Mouse (Mus musculus) midbrain, embryonic 14.5 days (tissue): ENCODE measurements around the gene Pdgfd. TPM values are rescaled to one million over a fixed set of nuclear protein-coding genes. Genes with fewer than 3 reads are reported as not detected.

Experiments used
- ATAC-seq: fragments of 200-750 bp; cut with Nextera tagmentation; 2 replicates; pipeline ENCODE4 v1.8.0; 2017; ENCODE audit warnings: moderate number of reproducible peaks, moderate library complexity; ENCODE audit not compliant: low FRiP score, low TSS enrichment
- DNase-seq: peaks from one replicate; pipeline ENCODE4 v3.0.0-alpha.2; 2015
- H3K27ac ChIP-seq: fragments of 300-500 bp; sonication (generic); replicated peaks from 2 replicates; pipeline ENCODE4 v1.5.1; 2014; ENCODE audit warnings: mild to moderate bottlenecking, low read depth, low read length, moderate library complexity
- H3K27me3 ChIP-seq: fragments of 300-500 bp; sonication (generic); 2 replicates; pipeline ENCODE4 v1.6.1; 2014; ENCODE audit warnings: low read length, control low read depth, mixed read lengths; ENCODE audit not compliant: control insufficient read depth, insufficient read depth
- H3K36me3 ChIP-seq: fragments of 300-500 bp; sonication (generic); 2 replicates; pipeline ENCODE4 v1.6.1; 2014; ENCODE audit warnings: low read length, control low read depth; ENCODE audit not compliant: control insufficient read depth, insufficient read depth
- H3K4me1 ChIP-seq: fragments of 300-500 bp; sonication (generic); 2 replicates; pipeline ENCODE4 v1.6.1; 2014; ENCODE audit warnings: mild to moderate bottlenecking, antibody characterized with exemption, low read length, control low read depth; ENCODE audit not compliant: control insufficient read depth, insufficient read depth
- H3K4me2 ChIP-seq: fragments of 300-500 bp; sonication (generic); 2 replicates; pipeline ENCODE4 v1.6.1; 2014; ENCODE audit warnings: mild to moderate bottlenecking, low read length, moderate library complexity
- H3K4me3 ChIP-seq: fragments of 300-500 bp; sonication (generic); replicated peaks from 2 replicates; pipeline ENCODE4 v1.5.1; 2014; ENCODE audit warnings: low read depth, low read length
- H3K9ac ChIP-seq: fragments of 300-500 bp; sonication (generic); replicated peaks from 2 replicates; pipeline ENCODE4 v1.6.1; 2014; ENCODE audit warnings: mild to moderate bottlenecking, low read length, moderate library complexity
- H3K9me3 ChIP-seq: fragments of 300-500 bp; sonication (generic); 2 replicates; pipeline ENCODE4 v1.6.1; 2016; ENCODE audit warnings: low read length, control low read depth, mixed read lengths; ENCODE audit not compliant: control insufficient read depth
- WGBS: fragments of 180-500 bp; shearing (Covaris S2); extraction: QIAGEN DNeasy Blood & Tissue Kit; methylation state at CpG from one replicate; pipeline ENCODE4 v1.1.7; 2014; 5-methylcytosine and 5-hydroxymethylcytosine counted together
- polyA plus RNA-seq: library from polyadenylated mRNA; unstranded; fragments of >200 nt; fragmentation: Nextera tagmentation; extraction: Ambion mirVana; gene quantifications from 2 replicates; pipeline ENCODE4 v1.2.1, GENCODE M21; 2014

Pdgfd gene
- polyA plus RNA-seq, 1 experiment from 2014 or later, result 2.1 TPM

DNA sequence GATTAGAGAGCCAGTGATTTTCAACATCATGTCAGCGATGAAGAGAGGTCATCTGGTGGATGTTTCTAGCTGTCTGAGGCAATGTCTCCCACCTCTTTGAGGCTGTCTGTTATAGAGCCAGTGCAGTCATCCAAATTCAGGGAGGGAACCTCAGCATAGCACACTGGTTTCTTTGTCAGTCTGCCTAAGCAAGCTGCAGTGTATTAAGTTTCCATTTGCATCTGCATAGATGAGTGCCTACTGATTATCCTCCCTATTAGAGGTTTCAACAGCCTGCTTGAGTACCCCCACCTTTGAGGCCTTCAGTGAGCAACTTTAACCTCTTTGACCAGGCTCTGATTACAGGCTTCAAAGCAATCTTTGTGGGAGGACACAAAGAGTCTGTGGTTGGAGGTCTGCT, 118.4 kb downstream of the Pdgfd start:
- 33% methylated on average over 1 of the region's 1 CpGs for WGBS
- Histone ChIP-seq H3K4me1 (no peaks in the 10 kb centered on the region), H3K4me2 (no peak overlapping the region), H3K4me3 (no peak overlapping the region), H3K27me3 (no peaks in the 10 kb centered on the region), H3K27ac (no peak overlapping the region), H3K9ac (no peak overlapping the region), H3K9me3 (no peaks in the 10 kb centered on the region), H3K36me3 (no peaks in the 10 kb centered on the region)
- DNase-seq (no peak), ATAC-seq (no peak)

DNA sequence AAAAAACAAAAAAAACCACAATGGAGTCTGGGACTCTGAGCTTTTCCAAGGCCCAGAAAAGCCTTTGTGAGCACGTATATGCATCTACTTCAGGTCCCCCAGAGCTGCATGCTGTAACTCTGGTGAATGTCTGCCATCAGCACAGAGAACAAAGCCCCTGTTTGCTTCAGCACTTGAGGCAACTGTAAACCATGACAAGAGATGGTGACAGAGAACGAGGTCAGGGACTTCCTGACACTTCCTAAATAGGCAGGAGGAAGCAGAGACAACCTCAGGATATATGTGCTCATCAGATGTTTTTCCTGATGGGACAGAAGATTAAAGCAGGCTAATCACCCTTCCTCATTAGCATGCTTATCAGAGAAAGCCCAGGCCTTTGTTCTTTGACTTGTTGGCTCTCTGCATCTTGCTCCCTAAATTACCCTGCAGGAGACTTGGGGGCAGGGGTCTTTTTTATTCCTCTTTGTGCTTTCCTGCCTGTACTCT, 120.9 kb downstream of the Pdgfd start:
- H3K36me3 ChIP-seq, result no peaks in the 10 kb centered on the region
- H3K27ac ChIP-seq, result no peak overlapping the region; the same call in 1 of the 2 replicates
- H3K4me1 ChIP-seq, result no peaks in the 10 kb centered on the region
- H3K9ac ChIP-seq, result no peak overlapping the region
- 12% methylated on average over 2 of the region's 2 CpGs for WGBS
- H3K9me3 ChIP-seq, result no peaks in the 10 kb centered on the region
- H3K4me2 ChIP-seq, result no peak overlapping the region
- no peaks in the 10 kb centered on the region for H3K27me3 ChIP-seq
- DNase-seq (peak; percentile 33), ATAC-seq (peak; percentile 58; the same call in 1 of the 2 replicates)
- no peak overlapping the region for H3K4me3 ChIP-seq

DNA sequence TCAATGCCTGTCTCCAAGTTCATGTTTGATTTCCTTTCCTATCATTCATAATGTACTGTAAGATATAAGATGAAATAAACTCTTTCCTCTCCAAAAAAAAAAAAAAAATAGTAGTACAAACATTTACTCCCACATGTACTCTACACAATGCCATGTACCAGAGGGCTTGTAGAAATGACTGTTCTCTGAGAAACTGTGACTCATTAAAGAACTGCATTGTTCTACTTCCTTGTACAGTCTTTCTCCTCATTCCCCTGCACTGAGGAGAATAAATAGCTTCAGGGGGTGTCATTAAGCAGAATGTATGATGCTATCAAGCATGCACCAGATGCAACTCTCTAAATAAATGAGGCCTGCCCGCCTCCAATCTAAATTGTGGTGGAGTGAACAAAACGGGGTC, 130.2 kb downstream of the Pdgfd start:
- no peak for DNase-seq
- H3K9ac ChIP-seq, result no peak overlapping the region
- H3K36me3 ChIP-seq, result no peaks in the 10 kb centered on the region
- H3K4me3 ChIP-seq, result no peak overlapping the region
- 0 out of 2 replicates have a peak, but pooled peaks cover 3% of the 10 kb centered on the region for H3K4me1 ChIP-seq
- H3K4me2 ChIP-seq, result no peak overlapping the region
- 82% methylated on average over 2 of the region's 2 CpGs for WGBS
- no peaks in the 10 kb centered on the region for H3K27me3 ChIP-seq
- ATAC-seq, result no peak
- no peak overlapping the region for H3K27ac ChIP-seq
- no peaks in the 10 kb centered on the region for H3K9me3 ChIP-seq

DNA sequence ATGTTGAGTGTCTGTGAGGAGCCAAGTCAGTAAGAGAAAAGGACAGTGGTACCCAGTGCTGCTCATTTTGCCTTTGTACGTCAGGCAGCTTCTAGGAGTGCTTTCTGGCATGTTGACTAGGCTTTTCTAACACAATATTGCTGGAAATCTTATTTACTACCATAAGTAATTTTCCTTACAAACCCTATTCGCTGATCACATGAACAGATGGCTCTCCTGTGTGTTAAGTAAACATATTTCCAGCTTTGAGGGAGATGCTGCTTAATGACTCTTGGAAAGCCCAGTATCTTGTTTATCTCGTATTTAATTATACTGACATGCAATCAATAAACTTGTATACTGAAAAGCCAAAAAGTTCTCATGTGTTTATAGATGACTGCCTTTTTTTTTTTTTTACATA, 133.7 kb downstream of the Pdgfd start:
- ATAC-seq, result no peak
- Histone ChIP-seq H3K4me2 (no peak overlapping the region), H3K27ac (no peak overlapping the region), H3K4me1 (0 out of 2 replicates have a peak, but pooled peaks cover 3% of the 10 kb centered on the region), H3K9ac (no peak overlapping the region), H3K9me3 (no peaks in the 10 kb centered on the region), H3K27me3 (no peaks in the 10 kb centered on the region), H3K36me3 (no peaks in the 10 kb centered on the region), H3K4me3 (no peak overlapping the region)
- DNase-seq, result no peak
- WGBS, result 90% methylated on average over 3 of the region's 3 CpGs

DNA sequence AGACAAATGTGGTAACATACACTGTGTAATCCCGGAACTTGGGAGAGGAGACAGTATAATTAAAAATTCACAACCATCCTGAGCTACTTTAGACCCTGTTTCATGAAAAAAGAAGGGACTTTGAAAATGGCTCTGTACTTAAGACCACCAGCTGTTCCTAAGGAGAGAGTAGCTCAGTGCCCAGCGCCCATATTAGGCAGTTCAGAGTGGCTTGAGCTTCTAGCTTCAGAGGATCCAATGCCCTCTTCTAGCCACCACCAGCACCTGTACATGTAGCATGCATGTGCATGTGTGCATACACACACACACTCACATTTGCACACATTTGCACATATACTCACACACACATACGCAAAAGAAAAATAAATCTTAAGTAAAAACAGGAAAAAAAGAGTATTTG, 136.2 kb downstream of the Pdgfd start:
- H3K9ac ChIP-seq, result no peak overlapping the region
- H3K27ac ChIP-seq, result no peak overlapping the region
- no peaks in the 10 kb centered on the region for H3K4me1 ChIP-seq
- no peak for DNase-seq
- no peaks in the 10 kb centered on the region for H3K27me3 ChIP-seq
- H3K36me3 ChIP-seq, result no peaks in the 10 kb centered on the region
- 89% methylated on average over 3 of the region's 3 CpGs for WGBS
- ATAC-seq, result no peak
- no peak overlapping the region for H3K4me3 ChIP-seq
- H3K9me3 ChIP-seq, result no peaks in the 10 kb centered on the region
- H3K4me2 ChIP-seq, result no peak overlapping the region

DNA sequence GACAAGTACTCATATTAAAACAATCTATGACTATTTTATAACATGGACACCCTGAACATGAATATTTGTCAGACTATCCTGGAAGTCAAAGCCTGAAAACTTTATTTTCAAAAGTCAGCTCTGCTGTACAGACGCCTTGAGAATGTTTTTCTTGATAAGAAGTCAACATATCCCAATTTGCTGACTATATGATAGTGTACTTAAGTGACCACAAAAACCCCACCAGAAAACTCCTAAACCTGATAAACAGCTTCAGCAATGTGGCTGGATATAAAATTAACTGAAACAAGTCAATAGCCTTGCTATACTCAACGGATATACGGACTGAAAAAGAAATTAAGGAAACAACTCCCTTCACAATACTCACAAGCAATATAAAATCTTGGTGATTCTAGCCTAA, 137.5 kb downstream of the Pdgfd start:
- H3K9ac ChIP-seq, result no peak overlapping the region
- no peaks in the 10 kb centered on the region for H3K4me1 ChIP-seq
- H3K27me3 ChIP-seq, result no peaks in the 10 kb centered on the region
- no peak overlapping the region for H3K4me3 ChIP-seq
- H3K27ac ChIP-seq, result no peak overlapping the region
- H3K4me2 ChIP-seq, result no peak overlapping the region
- ATAC-seq, result no peak
- WGBS, result 95% methylated on average over 3 of the region's 3 CpGs
- no peaks in the 10 kb centered on the region for H3K9me3 ChIP-seq
- no peak for DNase-seq
- H3K36me3 ChIP-seq, result no peaks in the 10 kb centered on the region

DNA sequence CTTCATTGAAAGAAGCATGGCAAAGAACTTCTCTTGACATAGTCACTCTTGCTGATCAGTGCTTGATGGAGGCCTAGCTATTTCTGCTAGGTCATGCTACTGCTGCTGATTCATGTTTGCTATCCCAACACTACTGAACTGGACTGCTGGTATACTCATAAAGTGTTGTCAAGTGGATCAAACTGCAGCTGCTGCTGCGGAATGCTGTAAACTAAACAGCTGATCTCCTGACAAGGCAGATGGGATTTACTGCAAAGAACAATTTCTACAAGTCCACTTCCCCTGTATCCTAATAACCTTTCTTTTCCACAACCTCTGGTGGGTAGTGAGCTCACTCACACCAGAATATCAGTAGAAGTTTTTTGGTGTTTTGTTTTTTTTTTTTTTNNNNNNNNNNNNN, 148.7 kb downstream of the Pdgfd start:
- Histone ChIP-seq H3K9me3 (no peaks in the 10 kb centered on the region), H3K4me3 (no peak overlapping the region), H3K4me1 (no peaks in the 10 kb centered on the region), H3K36me3 (no peaks in the 10 kb centered on the region), H3K4me2 (no peak overlapping the region), H3K27me3 (no peaks in the 10 kb centered on the region), H3K27ac (no peak overlapping the region), H3K9ac (no peak overlapping the region)
- DNase-seq (no peak), ATAC-seq (no peak)
- WGBS, result 93% methylated on average over 1 of the region's 1 CpGs

DNA sequence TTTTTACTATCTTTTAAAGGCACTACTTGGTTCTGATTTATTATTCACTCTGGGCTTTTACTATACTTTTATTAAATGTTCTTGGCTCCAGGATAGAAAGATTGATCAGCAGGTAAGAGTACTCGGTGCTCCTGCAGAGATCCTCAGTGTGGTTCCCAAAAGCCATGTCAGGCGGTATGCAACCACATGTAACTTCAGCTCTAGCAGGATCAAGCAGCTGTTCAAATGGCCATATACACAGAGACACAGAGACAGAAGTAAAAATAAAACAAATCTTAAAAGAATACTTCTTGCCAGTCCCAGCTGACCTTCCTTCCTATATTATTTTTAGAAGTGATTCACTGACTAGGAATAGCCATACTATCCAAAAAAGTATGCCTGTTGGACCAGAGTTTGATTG, 157.0 kb downstream of the Pdgfd start:
- H3K4me1 ChIP-seq, result no peaks in the 10 kb centered on the region
- no peak overlapping the region for H3K4me2 ChIP-seq
- ATAC-seq (no peak), DNase-seq (no peak)
- no peak overlapping the region for H3K4me3 ChIP-seq
- no peaks in the 10 kb centered on the region for H3K36me3 ChIP-seq
- H3K27ac ChIP-seq, result no peak overlapping the region
- no peaks in the 10 kb centered on the region for H3K27me3 ChIP-seq
- no peaks in the 10 kb centered on the region for H3K9me3 ChIP-seq
- no peak overlapping the region for H3K9ac ChIP-seq
- 88% methylated on average over 2 of the region's 2 CpGs for WGBS

DNA sequence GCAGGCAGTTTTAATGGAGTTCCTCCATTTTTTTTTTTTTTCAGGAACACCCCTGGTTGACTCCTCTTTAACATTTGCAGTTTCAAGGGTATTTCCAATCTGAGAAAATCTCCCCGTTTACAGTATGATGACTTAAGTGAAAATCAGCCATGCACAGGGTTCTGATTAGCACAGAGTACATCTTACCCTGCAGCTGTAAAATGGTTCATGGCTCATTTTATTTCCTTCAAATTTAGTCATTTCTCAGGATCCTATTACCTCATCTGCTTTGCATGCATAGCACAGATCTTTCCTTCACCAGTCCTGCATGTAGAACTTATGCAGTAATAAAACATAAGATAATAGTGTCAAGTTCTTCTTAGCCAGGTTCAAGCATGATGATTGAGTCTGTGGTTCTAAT, 165.1 kb downstream of the Pdgfd start:
- no peaks in the 10 kb centered on the region for H3K4me1 ChIP-seq
- no peak overlapping the region for H3K9ac ChIP-seq
- no peak for ATAC-seq
- no peak overlapping the region for H3K4me3 ChIP-seq
- no peak overlapping the region for H3K27ac ChIP-seq
- 69% methylated on average over 1 of the region's 1 CpGs for WGBS
- no peak for DNase-seq
- H3K36me3 ChIP-seq, result no peaks in the 10 kb centered on the region
- no peaks in the 10 kb centered on the region for H3K9me3 ChIP-seq
- no peak overlapping the region for H3K4me2 ChIP-seq
- H3K27me3 ChIP-seq, result no peaks in the 10 kb centered on the region
